Mouse (Mus musculus) MEL (cell line): Measurements from ENCODE around the gene Rab1a. TPM values are rescaled to one million over a fixed set of nuclear protein-coding genes. Genes with fewer than 3 reads are reported as not detected.

Experiments used
- DNase-seq: peaks from one replicate; pipeline ENCODE4 v3.0.0; 2011; ENCODE audit warnings: low read depth, low spot score
- H3K27ac ChIP-seq: 2 replicates; pipeline ENCODE4 v1.5.1; 2012; ENCODE audit warnings: low read depth, mild to moderate bottlenecking, control low read depth, low read length, moderate library complexity; ENCODE audit not compliant: control insufficient read depth
- H3K27me3 ChIP-seq, 2 experiments: fragments of 150-350 bp in 1 of 2; sonication (generic) in 1 of 2; 2 replicates each; pipeline ENCODE4 v1.6.1; 2012; ENCODE audit warnings: low read length in 2 of 2, mild to moderate bottlenecking in 2 of 2, improper control_type of control experiment in 1 of 2, moderate library complexity in 1 of 2; ENCODE audit not compliant: insufficient read depth in 2 of 2, control insufficient read depth in 1 of 2
- H3K36me3 ChIP-seq, 2 experiments: 2 replicates each; pipeline ENCODE4 v1.6.1; 2012 to 2014; ENCODE audit warnings: low read length in 2 of 2, improper control_type of control experiment in 1 of 2, inconsistent platforms in 1 of 2, mild to moderate bottlenecking in 1 of 2; ENCODE audit not compliant: insufficient read depth in 2 of 2, control insufficient read depth in 1 of 2
- H3K4me1 ChIP-seq, 2 experiments: fragments of 150-350 bp in 1 of 2; sonication (generic) in 1 of 2; 2 replicates each; pipeline ENCODE4 v1.6.1; 2012; ENCODE audit warnings: low read length in 2 of 2, improper control_type of control experiment in 1 of 2, mild to moderate bottlenecking in 1 of 2; ENCODE audit not compliant: insufficient read depth in 2 of 2, control insufficient read depth in 1 of 2
- H3K4me3 ChIP-seq, 2 experiments: fragments of 150-350 bp in 1 of 2; sonication (generic) in 1 of 2; 2 replicates each; pipeline ENCODE4 v1.5.1; 2012; ENCODE audit warnings: low read depth in 2 of 2, low read length in 2 of 2, mild to moderate bottlenecking in 2 of 2, moderate library complexity in 2 of 2, control low read depth in 1 of 2, improper control_type of control experiment in 1 of 2; ENCODE audit not compliant: control insufficient read depth in 1 of 2, insufficient read depth in 1 of 2
- H3K79me2 ChIP-seq: 2 replicates; pipeline ENCODE4 v1.6.1; 2012; ENCODE audit warnings: mild to moderate bottlenecking, low read length, moderate library complexity; ENCODE audit not compliant: control insufficient read depth, poor library complexity, insufficient read depth
- H3K9ac ChIP-seq: 2 replicates; pipeline ENCODE4 v1.6.1; 2012; ENCODE audit warnings: low read depth, mild to moderate bottlenecking, control low read depth, low read length, moderate library complexity; ENCODE audit not compliant: control insufficient read depth, poor library complexity, severe bottlenecking
- H3K9me3 ChIP-seq: fragments of 150-350 bp; sonication (generic); replicated peaks from 2 replicates; pipeline ENCODE4 v1.6.1; 2012; ENCODE audit warnings: mild to moderate bottlenecking, low read length, improper control_type of control experiment, moderate library complexity; ENCODE audit not compliant: insufficient read depth
- CHD2 ChIP-seq: IDR thresholded peaks from 2 replicates; pipeline ENCODE4 v1.6.1; 2011; ENCODE audit warnings: low read length, improper control_type of control experiment
- CTCF ChIP-seq, 3 experiments: IDR thresholded peaks in 2 of 3; conservative IDR thresholded peaks in 1 of 3; 2 replicates each; pipeline ENCODE4 v1.5.1; 2011 to 2012; ENCODE audit warnings: low read length in 3 of 3, low read depth in 2 of 3, mild to moderate bottlenecking in 2 of 3, improper control_type of control experiment in 1 of 3, inconsistent platforms in 1 of 3, mixed read lengths in 1 of 3, moderate library complexity in 1 of 3; ENCODE audit not compliant: control insufficient read depth in 1 of 3, insufficient read depth in 1 of 3, poor library complexity in 1 of 3, severe bottlenecking in 1 of 3
- E2F4 ChIP-seq: IDR thresholded peaks from 2 replicates; pipeline ENCODE4 v1.6.1; 2011; ENCODE audit warnings: low read depth, low read length, improper control_type of control experiment, borderline replicate concordance
- EP300 ChIP-seq, 2 experiments: IDR thresholded peaks; 2 replicates each; pipeline ENCODE4 v1.6.1; 2011; ENCODE audit warnings: improper control_type of control experiment in 2 of 2, low read length in 2 of 2, low read depth in 1 of 2, mild to moderate bottlenecking in 1 of 2
- GABPA ChIP-seq: IDR thresholded peaks from 2 replicates; pipeline ENCODE4 v1.6.1; 2012; ENCODE audit warnings: low read depth, mild to moderate bottlenecking, inconsistent platforms, low read length, improper control_type of control experiment, moderate library complexity
- MYB ChIP-seq: IDR thresholded peaks from 2 replicates; pipeline ENCODE4 v1.6.1; 2011; ENCODE audit warnings: mild to moderate bottlenecking, low read depth, low read length, improper control_type of control experiment
- MYC ChIP-seq: IDR thresholded peaks from 2 replicates; pipeline ENCODE4 v1.6.1; 2011; ENCODE audit warnings: low read depth, mild to moderate bottlenecking, low read length, improper control_type of control experiment, moderate library complexity
- NRF1 ChIP-seq: IDR thresholded peaks from 2 replicates; pipeline ENCODE4 v1.6.1; 2014; ENCODE audit warnings: low read depth, mild to moderate bottlenecking, inconsistent platforms, low read length, improper control_type of control experiment, moderate library complexity; ENCODE audit not compliant: poor library complexity, insufficient read depth, severe bottlenecking
- POLR2A ChIP-seq, 2 experiments: IDR thresholded peaks; 2 replicates each; pipeline ENCODE4 v1.6.1; 2011 to 2012; ENCODE audit warnings: low read length in 2 of 2, mild to moderate bottlenecking in 2 of 2, control low read depth in 1 of 2, improper control_type of control experiment in 1 of 2, low read depth in 1 of 2, moderate library complexity in 1 of 2; ENCODE audit not compliant: control insufficient read depth in 1 of 2, insufficient read depth in 1 of 2, poor library complexity in 1 of 2
- POLR2AphosphoS2 ChIP-seq: IDR thresholded peaks from 2 replicates; pipeline ENCODE4 v1.6.1; 2011; ENCODE audit warnings: low read length, improper control_type of control experiment
- POLR2AphosphoS5 ChIP-seq: IDR thresholded peaks from 2 replicates; pipeline ENCODE4 v1.6.1; 2012; ENCODE audit warnings: low read depth, borderline replicate concordance, mild to moderate bottlenecking, inconsistent platforms, low read length, moderate library complexity, mixed read lengths
- RCOR1 ChIP-seq: IDR thresholded peaks from 2 replicates; pipeline ENCODE4 v1.6.1; 2012; ENCODE audit warnings: low read depth, mild to moderate bottlenecking, inconsistent platforms, low read length, improper control_type of control experiment
- TAL1 ChIP-seq: IDR thresholded peaks from 2 replicates; pipeline ENCODE4 v1.6.1; 2012; ENCODE audit warnings: mild to moderate bottlenecking, inconsistent platforms, low read length, moderate library complexity, mixed read lengths
- TBP ChIP-seq: IDR thresholded peaks from 2 replicates; pipeline ENCODE4 v1.8.0; 2011; ENCODE audit warnings: low read depth, low read length, improper control_type of control experiment
- TCF12 ChIP-seq: IDR thresholded peaks from 2 replicates; pipeline ENCODE4 v1.6.1; 2014; ENCODE audit warnings: low read depth, mild to moderate bottlenecking, inconsistent platforms, low read length, improper control_type of control experiment, moderate library complexity
- ZC3H11A ChIP-seq: IDR thresholded peaks from 2 replicates; pipeline ENCODE4 v1.6.1; 2012; ENCODE audit warnings: low read depth, mild to moderate bottlenecking, inconsistent platforms, low read length, improper control_type of control experiment
- ZNF384 ChIP-seq: IDR thresholded peaks from 2 replicates; pipeline ENCODE4 v1.6.1; 2012; ENCODE audit warnings: low read depth, mild to moderate bottlenecking, inconsistent platforms, low read length, improper control_type of control experiment
- polyA plus RNA-seq, 2 experiments: library from polyadenylated mRNA; stranded (reverse) in 1 of 2; unstranded in 1 of 2; fragments of >175 nt in 1 of 2; fragments of >200 nt in 1 of 2; gene quantifications; 2 replicates each; pipeline versions ENCODE4 v1.2.1 to v1.2.4; 2012; ENCODE audit warnings: low replicate concordance in 2 of 2, low read depth in 1 of 2; ENCODE audit not compliant: insufficient read length in 2 of 2, insufficient read depth in 1 of 2, missing spikeins in 1 of 2
- total RNA-seq: library from RNA; depleted of rRNA; stranded (reverse); fragments of 300-350 nt; gene quantifications from 2 replicates; pipeline ENCODE4 v1.2.3, GENCODE M21; 2012

The Rab1a gene
- total and polyA plus RNA-seq, 3 experiments, result 79.5 to 336 (median 139) TPM

- DNase-seq, result no peak
- Histone ChIP-seq H3K9ac (no peak overlapping the region), H3K4me1 (peaks cover 9 to 10% of the 10 kb centered on the region in 2 experiments), H3K9me3 (no peaks in the 10 kb centered on the region), H3K36me3 (peaks cover 13 to 14% of the 10 kb centered on the region in 2 experiments), H3K27me3 (no peaks in the 10 kb centered on the region), H3K79me2 (peaks cover 9% of the 10 kb centered on the region; the same call in 1 of the 2 replicates), H3K27ac (no peak overlapping the region), H3K4me3 (no peak overlapping the region)
- TF ChIP-seq E2F4 (no peak), POLR2AphosphoS5 (no peak), TAL1 (no peak), GABPA (no peak), POLR2AphosphoS2 (no peak), EP300 (IDR thresholded peaks at IDR 0.05; ENCODE audit: low read depth in 1 of 2, low read length in 2 of 2) (no peak), TBP (no peak), TCF12 (no peak), CTCF (IDR thresholded peaks at IDR 0.05 in 2 of 3, conservative IDR thresholded peaks at IDR 0.05 in 1 of 3; ENCODE audit: control insufficient read depth in 1 of 3, insufficient read depth in 1 of 3, low read depth in 2 of 3, low read length in 3 of 3, poor library complexity in 1 of 3, severe bottlenecking in 1 of 3) (no peak), RCOR1 (no peak), NRF1 (no peak), MYB (no peak), MYC (no peak), ZC3H11A (no peak), POLR2A (IDR thresholded peaks at IDR 0.05; ENCODE audit: control insufficient read depth in 1 of 2, insufficient read depth in 1 of 2, low read depth in 1 of 2, low read length in 2 of 2, poor library complexity in 1 of 2) (no peak)
These were observed 40.1 kb downstream of the Rab1a start for GRCm38 (mm10) chr11:20241311-20241710.

GRCm38 (mm10) chr11:20242366-20243056 lies 41.3 kb downstream of the Rab1a start:
- TF ChIP-seq ZNF384, result peak; percentile 69
- no peak for TF ChIP-seq CTCF (IDR thresholded peaks at IDR 0.05 in 2 of 3, conservative IDR thresholded peaks at IDR 0.05 in 1 of 3; ENCODE audit: control insufficient read depth in 1 of 3, insufficient read depth in 1 of 3, low read depth in 2 of 3, low read length in 3 of 3, poor library complexity in 1 of 3, severe bottlenecking in 1 of 3)
- no peak for TF ChIP-seq CHD2
- TF ChIP-seq, all 39 proteins: peak for 1
- no peak overlapping the region for H3K27ac ChIP-seq
- no peak overlapping the region for H3K9ac ChIP-seq
- no peak overlapping the region for H3K4me3 ChIP-seq
- H3K27me3 ChIP-seq, result no peaks in the 10 kb centered on the region
- H3K36me3 ChIP-seq, result peaks cover 7 to 13% of the 10 kb centered on the region in 2 experiments
- H3K4me1 ChIP-seq, result peaks cover 10 to 20% of the 10 kb centered on the region in 2 experiments
- H3K79me2 ChIP-seq, result peaks cover 14% of the 10 kb centered on the region; the same call in 1 of the 2 replicates
- H3K9me3 ChIP-seq, result no peaks in the 10 kb centered on the region
- no peak for DNase-seq
